Mouse (Mus musculus) layer of hippocampus, postnatal 14 days (tissue): Measurements from ENCODE around the gene Pts. TPM values are rescaled to one million over a fixed set of nuclear protein-coding genes. Genes with fewer than 3 reads are reported as not detected.

Experiments
- DNase-seq, 2 experiments: peaks; one replicate each; pipeline ENCODE4 v3.0.0; 2021 to 2022; ENCODE audit warnings: low spot score in 2 of 2, mixed read lengths in 1 of 2
- total RNA-seq, 2 experiments: library from RNA; stranded (reverse); gene quantifications; 2 replicates each; pipeline ENCODE4 v1.2.3; 2021

Pts gene
- total RNA-seq, 2 experiments from 2014 or later, result 35.5 to 46.5 TPM

GRCm38 (mm10) chr9:50494311-50494710 lies 34.2 kb downstream of the Pts start, which contains the start of gene Plet1:
Gene Plet1 (plus strand): TSS chr9:50494525.
- DNase-seq, result no peak

GRCm38 (mm10) chr9:50493777-50494176 lies 34.7 kb downstream of the Pts start:
- no peak for DNase-seq

- DNase-seq, result no peak
These were observed 36.9 kb downstream of the Pts start for GRCm38 (mm10) chr9:50491531-50492045.

- no peak for DNase-seq
These were observed 37.7 kb downstream of the Pts start for GRCm38 (mm10) chr9:50490836-50491235.

GRCm38 (mm10) chr9:50485521-50485920 lies 43.0 kb downstream of the Pts start:
- DNase-seq, result no peak

GRCm38 (mm10) chr9:50482743-50483142 lies 45.8 kb downstream of the Pts start:
- no peak for DNase-seq

- no peak for DNase-seq
These were observed 49.0 kb downstream of the Pts start for GRCm38 (mm10) chr9:50479476-50479875.

GRCm38 (mm10) chr9:50478826-50479225 lies 49.7 kb downstream of the Pts start:
- no peak for DNase-seq

GRCm38 (mm10) chr9:50477270-50477669 lies 51.3 kb downstream of the Pts start:
- no peak for DNase-seq

GRCm38 (mm10) chr9:50476651-50477050 lies 51.9 kb downstream of the Pts start:
- DNase-seq, result no peak

GRCm38 (mm10) chr9:50475745-50476144 lies 52.8 kb downstream of the Pts start:
- no peak for DNase-seq

- no peak for DNase-seq
These were observed 53.2 kb downstream of the Pts start for GRCm38 (mm10) chr9:50475318-50475717.

Other genes with a start within 250 kb of the Pts start
- 100 to 1,000 TPM; 337 to 345 TPM for gene Rpl10-ps3, start 183.8 kb downstream of the Pts start, total RNA-seq
- gene Plet1, start 34.2 kb downstream of the Pts start, total RNA-seq, result under 1 TPM in 1 of 2 experiments, not detected in 1; 0.38 TPM
- gene Il18, start 26.1 kb upstream of the Pts start, total RNA-seq, result 10 to 100 TPM; 27.8 to 32.9 TPM
- 1 to 10 TPM; 3.2 to 3.3 TPM for gene Bco2, start 26.5 kb upstream of the Pts start, total RNA-seq
- gene Tex12, start 32.6 kb upstream of the Pts start, total RNA-seq, result not detected
- gene Sdhd, start 75.1 kb upstream of the Pts start, total RNA-seq, result 100 to 1,000 TPM; 140 to 146 TPM
- gene Timm8b, start 75.2 kb upstream of the Pts start, total RNA-seq, result 100 to 1,000 TPM; 251 to 256 TPM
- 1 to 10 TPM; 2.7 to 3.6 TPM for gene Pih1d2, start 88.6 kb upstream of the Pts start, total RNA-seq
- 10 to 100 TPM; 22.9 to 23.9 TPM for gene Nkapd1, start 88.7 kb upstream of the Pts start, total RNA-seq
- gene Dlat, start 131.1 kb upstream of the Pts start, total RNA-seq, result 100 to 1,000 TPM; 142 to 149 TPM
- 10 to 100 TPM; 75.2 to 79.8 TPM for gene Dixdc1, start 210.8 kb upstream of the Pts start, total RNA-seq
- 1 to 10 TPM; 1.5 to 2.1 TPM for gene 2310030G06Rik, start 217.8 kb upstream of the Pts start, total RNA-seq
- gene Cryab, start 222.6 kb upstream of the Pts start, total RNA-seq, result 10 to 100 TPM; 77.7 to 89.3 TPM
- 1 to 10 TPM; 1.3 to 1.8 TPM for gene Hspb2, start 223.6 kb upstream of the Pts start, total RNA-seq
- 1 to 10 TPM; 5.4 to 6.6 TPM for gene Fdxacb1, start 239.5 kb upstream of the Pts start, total RNA-seq
- gene Alg9, start 246.3 kb upstream of the Pts start, total RNA-seq, result 10 to 100 TPM; 29.7 to 31.8 TPM
- gene 1110032A03Rik, start 246.8 kb upstream of the Pts start, total RNA-seq, result 10 to 100 TPM; 30.3 to 31.9 TPM